Comparison of ENCODE assay signal across 9 mouse cellular contexts in genomic region chr4:155812665-155813181, GRCm38 (mm10). TPM values are rescaled to one million over a fixed set of nuclear protein-coding genes. Genes with fewer than 3 reads are reported as not detected.
A peak's percentile ranks its signal among the peaks of the same experiment; 100 is the strongest.
DNase-seq lines count a peak whose midpoint lies in the region; ATAC-seq lines count a peak whose summit lies in the region.
"Had no signal": no experiment of that assay in that cellular context is flagged by ENCODE, and none has a peak within 500 bp of the region (broad histone marks: within the 10 kb centered on the region; RNA-seq: fewer than 3 reads in every experiment).

No protein-coding gene starts in this region.

- peaks cover 18% of the 10 kb centered on the region; the same call in 1 of the 2 replicates for H3K4me1 ChIP-seq in liver, embryonic 11.5 days (replicated peaks; ENCODE audit: control insufficient read depth, insufficient read depth, low read length)
- H3K4me1 ChIP-seq in neural tube, embryonic 12.5 days: peaks cover 22% of the 10 kb centered on the region

- peak overlapping the region; percentile 87 for H3K27ac ChIP-seq in liver, embryonic 11.5 days (ENCODE audit: low read depth, low read length)
- peak overlapping the region; percentile 72 for H3K27ac ChIP-seq in neural tube, embryonic 12.5 days

- under 1% methylated on average over 48 of the region's 49 CpGs for WGBS in liver, embryonic 11.5 days
- under 1% methylated on average over 49 of the region's 49 CpGs for WGBS in neural tube, embryonic 12.5 days

- H3K9me3 ChIP-seq in liver, embryonic 11.5 days (ENCODE audit: control insufficient read depth, low read length): no peaks in the 10 kb centered on the region
- no peaks in the 10 kb centered on the region for H3K9me3 ChIP-seq in neural tube, embryonic 12.5 days

- no peaks in the 10 kb centered on the region for H3K27me3 ChIP-seq in liver, embryonic 11.5 days (replicated peaks; ENCODE audit: control insufficient read depth, insufficient read depth, low read length)
- H3K27me3 ChIP-seq in neural tube, embryonic 12.5 days (replicated peaks): no peaks in the 10 kb centered on the region

- peak overlapping the region; percentile 95 for H3K4me3 ChIP-seq in liver, embryonic 11.5 days (ENCODE audit: low read depth, low read length)
- H3K4me3 ChIP-seq in neural tube, embryonic 12.5 days: peak overlapping the region; percentile 100

- peaks cover 53% of the 10 kb centered on the region for H3K36me3 ChIP-seq in liver, embryonic 11.5 days (ENCODE audit: control insufficient read depth, insufficient read depth, low read length)
- peaks cover 68% of the 10 kb centered on the region for H3K36me3 ChIP-seq in neural tube, embryonic 12.5 days

- H3K9ac ChIP-seq in liver, embryonic 11.5 days (ENCODE audit: low read depth, low read length): peak overlapping the region; percentile 98
- peak overlapping the region; percentile 99 for H3K9ac ChIP-seq in neural tube, embryonic 12.5 days

- DNase-seq in 3T3-L1 (ENCODE audit: low read depth, low spot score): peak; percentile 67
- DNase-seq in B cell, adult 2 months: peak; percentile 38 to 47
- DNase-seq in embryo, embryonic 10 days (ENCODE audit: low spot score): peak; percentile 23
- peak; percentile 65 for DNase-seq in heart, postnatal 4 days
- DNase-seq in liver, embryonic 11.5 days (ENCODE audit: low spot score): no peak
- DNase-seq in cerebellum, postnatal 36 days: no peak
- DNase-seq in ovary, postnatal 10 days (ENCODE audit: low spot score): no peak

- H3K4me2 ChIP-seq in liver, embryonic 11.5 days: peak overlapping the region; percentile 78
- peak overlapping the region; percentile 89 for H3K4me2 ChIP-seq in neural tube, embryonic 12.5 days (replicated peaks)

- peak; percentile 40 for ATAC-seq in liver, embryonic 11.5 days (replicated peaks; ENCODE audit: low FRiP score)
- peak; percentile 45 for ATAC-seq in neural tube, embryonic 12.5 days (ENCODE audit: low FRiP score, low read depth)

RNA-seq across cellular contexts. Expression of gene Ccnl2, which starts 0.4 kb away (rescaled TPM):
- total RNA-seq in heart, postnatal 4 days (2021): 10 to 100 TPM; 58.2 to 59.4 TPM
- polyA plus RNA-seq in liver, embryonic 11.5 days (2014; fragmentation: Nextera tagmentation; extraction: Ambion mirVana): 132 and 140 TPM in 2 replicates
- 203 and 204 TPM in 2 replicates for polyA plus RNA-seq in neural tube, embryonic 12.5 days (2016; fragmentation: Nextera tagmentation; extraction: Ambion mirVana)

RNA-seq across cellular contexts. Expression of gene Mrpl20, which starts 10.0 kb away (rescaled TPM):
- total RNA-seq in heart, postnatal 4 days (2021): 10 to 100 TPM; 78.1 to 95.5 TPM
- polyA plus RNA-seq in liver, embryonic 11.5 days (2014; fragmentation: Nextera tagmentation; extraction: Ambion mirVana): 312 and 326 TPM in 2 replicates
- polyA plus RNA-seq in neural tube, embryonic 12.5 days (2016; fragmentation: Nextera tagmentation; extraction: Ambion mirVana): 226 and 242 TPM in 2 replicates

RNA-seq across cellular contexts. Expression of gene Aurkaip1, which starts 18.3 kb away (rescaled TPM):
- 10 to 100 TPM; 78.9 to 84.2 TPM for total RNA-seq in heart, postnatal 4 days (2021)
- polyA plus RNA-seq in liver, embryonic 11.5 days (2014; fragmentation: Nextera tagmentation; extraction: Ambion mirVana): 199 and 212 TPM in 2 replicates
- 142 and 144 TPM in 2 replicates for polyA plus RNA-seq in neural tube, embryonic 12.5 days (2016; fragmentation: Nextera tagmentation; extraction: Ambion mirVana)

RNA-seq across cellular contexts. Expression of gene Ankrd65, which starts 22.5 kb away (rescaled TPM):
- total RNA-seq in heart, postnatal 4 days (2021): not detected
- polyA plus RNA-seq in liver, embryonic 11.5 days (2014; fragmentation: Nextera tagmentation; extraction: Ambion mirVana): not detected in 2 replicates
- polyA plus RNA-seq in neural tube, embryonic 12.5 days (2016; fragmentation: Nextera tagmentation; extraction: Ambion mirVana): not detected in 2 replicates
- polyA plus RNA-seq: large intestine, adult 2 months had no signal

RNA-seq across cellular contexts. Expression of gene Mxra8, which starts 26.8 kb away (rescaled TPM):
- 10 to 100 TPM; 49.4 to 49.5 TPM for total RNA-seq in heart, postnatal 4 days (2021)
- 14.9 and 16.6 TPM in 2 replicates for polyA plus RNA-seq in liver, embryonic 11.5 days (2014; fragmentation: Nextera tagmentation; extraction: Ambion mirVana)
- 26.7 and 27.1 TPM in 2 replicates for polyA plus RNA-seq in neural tube, embryonic 12.5 days (2016; fragmentation: Nextera tagmentation; extraction: Ambion mirVana)

Comparison
In these comparisons a context has a peak if more than half of its experiments do, and no peak if none do; other contexts are left out.
1. DNase-seq: peak in 3T3-L1 (single experiment), B cell, adult 2 months (2 of 2), embryo, embryonic 10 days (single experiment) and heart, postnatal 4 days (single experiment); none in liver, embryonic 11.5 days (single experiment), cerebellum, postnatal 36 days (0 of 2) and ovary, postnatal 10 days (single experiment).